Mouse (Mus musculus): ENCODE results near the gene Slc25a12. TPM values are rescaled to one million over a fixed set of nuclear protein-coding genes. Genes with fewer than 3 reads are reported as not detected.

Gene Slc25a12
- polyA plus RNA-seq, 1 experiment from 2014 or later, result 28.3 TPM

DNA sequence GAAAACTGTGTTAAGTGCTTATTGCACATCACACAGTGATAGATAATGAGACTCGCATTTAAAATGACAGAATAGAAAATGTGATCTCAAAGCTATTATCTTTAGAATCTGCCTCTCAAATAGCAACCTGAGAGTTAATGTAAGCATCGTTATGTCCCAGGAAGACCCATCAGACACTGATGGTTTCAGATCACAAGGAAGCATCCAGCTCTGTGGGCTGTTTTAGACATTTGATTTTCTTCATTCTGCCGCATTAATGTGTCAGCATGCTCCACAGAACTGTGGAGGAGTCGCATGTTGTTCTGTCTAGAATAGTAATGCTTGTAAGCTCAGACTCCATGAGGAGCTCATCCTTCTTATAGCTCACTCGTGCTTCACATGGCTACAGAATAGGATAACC, 121.5 kb downstream of the Slc25a12 start:
- no peak overlapping the region for H3K4me2 ChIP-seq (ENCODE audit: low read depth, low read length)
- no peak for ATAC-seq
- no peak overlapping the region for H3K9ac ChIP-seq (ENCODE audit: low read depth, low read length)
- H3K4me1 ChIP-seq (ENCODE audit: control insufficient read depth, insufficient read depth, low read length), result no peaks in the 10 kb centered on the region
- 87% methylated on average over 5 of the region's 5 CpGs for WGBS
- no peak overlapping the region for H3K27ac ChIP-seq (ENCODE audit: low read length)
- H3K4me3 ChIP-seq (ENCODE audit: low read length), result no peak overlapping the region
- H3K27me3 ChIP-seq (replicated peaks; ENCODE audit: control insufficient read depth, insufficient read depth, low read length), result no peaks in the 10 kb centered on the region
- no peaks in the 10 kb centered on the region for H3K9me3 ChIP-seq (ENCODE audit: control insufficient read depth, low read length)
- 0 out of 2 replicates have a peak, but pooled peaks cover 8% of the 10 kb centered on the region for H3K36me3 ChIP-seq (ENCODE audit: control insufficient read depth, insufficient read depth, low read length)

- H3K9me3 ChIP-seq (ENCODE audit: control insufficient read depth, low read length), result no peaks in the 10 kb centered on the region
- no peak overlapping the region for H3K4me2 ChIP-seq (ENCODE audit: low read depth, low read length)
- ATAC-seq, result no peak
- no peak overlapping the region for H3K4me3 ChIP-seq (ENCODE audit: low read length)
- 0 out of 2 replicates have a peak, but pooled peaks cover 3% of the 10 kb centered on the region for H3K36me3 ChIP-seq (ENCODE audit: control insufficient read depth, insufficient read depth, low read length)
- WGBS, result 86% methylated on average over 3 of the region's 3 CpGs
- no peak overlapping the region for H3K9ac ChIP-seq (ENCODE audit: low read depth, low read length)
- no peak overlapping the region for H3K27ac ChIP-seq (ENCODE audit: low read length)
- no peaks in the 10 kb centered on the region for H3K27me3 ChIP-seq (replicated peaks; ENCODE audit: control insufficient read depth, insufficient read depth, low read length)
- H3K4me1 ChIP-seq (ENCODE audit: control insufficient read depth, insufficient read depth, low read length), result no peaks in the 10 kb centered on the region
These were observed 122.1 kb downstream of the Slc25a12 start for GRCm38 (mm10) chr2:71245416-71245815.

GRCm38 (mm10) chr2:71244807-71245206, 122.7 kb downstream of the Slc25a12 start:
- Histone ChIP-seq H3K4me3 (ENCODE audit: low read length) (no peak overlapping the region), H3K27ac (ENCODE audit: low read length) (no peak overlapping the region), H3K4me2 (ENCODE audit: low read depth, low read length) (no peak overlapping the region), H3K4me1 (ENCODE audit: control insufficient read depth, insufficient read depth, low read length) (no peaks in the 10 kb centered on the region), H3K9me3 (ENCODE audit: control insufficient read depth, low read length) (no peaks in the 10 kb centered on the region), H3K9ac (ENCODE audit: low read depth, low read length) (no peak overlapping the region), H3K36me3 (ENCODE audit: control insufficient read depth, insufficient read depth, low read length) (0 out of 2 replicates have a peak, but pooled peaks cover 3% of the 10 kb centered on the region), H3K27me3 (replicated peaks; ENCODE audit: control insufficient read depth, insufficient read depth, low read length) (no peaks in the 10 kb centered on the region)
- 84% methylated on average over 7 of the region's 7 CpGs for WGBS
- no peak for ATAC-seq

DNA sequence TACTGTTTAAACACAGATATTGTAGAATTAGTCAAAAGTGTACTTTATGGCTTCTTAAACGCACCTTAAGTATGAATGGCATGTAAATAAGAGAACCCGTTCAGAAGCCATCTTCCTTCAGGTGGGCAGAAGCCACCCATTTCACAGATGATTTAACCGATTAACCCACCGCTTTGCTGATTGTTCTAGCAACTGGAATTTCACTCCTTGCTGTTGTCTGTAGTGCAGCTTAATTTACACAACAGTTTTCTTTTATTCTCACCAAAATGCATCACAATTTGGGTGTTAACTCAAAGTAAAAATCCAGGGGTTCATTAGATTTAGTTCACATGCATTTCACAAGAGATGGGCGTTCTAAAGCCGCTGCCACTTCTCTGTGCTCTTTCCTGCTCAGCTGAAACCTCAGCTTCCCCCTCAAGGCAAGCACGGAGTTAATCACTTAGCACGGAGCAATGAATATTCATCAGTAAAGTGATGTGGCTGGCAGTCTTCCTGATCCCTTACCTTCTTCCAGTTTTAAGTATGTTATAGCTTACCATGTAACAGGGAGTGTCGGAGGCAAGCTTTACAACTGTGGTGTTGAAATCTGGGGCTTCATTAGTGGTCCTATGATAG, 124.4 kb downstream of the Slc25a12 start:
- H3K9ac ChIP-seq (ENCODE audit: low read depth, low read length), result no peak overlapping the region
- no peak for ATAC-seq
- 0 out of 2 replicates have a peak, but pooled peaks cover 3% of the 10 kb centered on the region for H3K36me3 ChIP-seq (ENCODE audit: control insufficient read depth, insufficient read depth, low read length)
- H3K4me3 ChIP-seq (ENCODE audit: low read length), result no peak overlapping the region
- no peaks in the 10 kb centered on the region for H3K9me3 ChIP-seq (ENCODE audit: control insufficient read depth, low read length)
- H3K27ac ChIP-seq (ENCODE audit: low read length), result no peak overlapping the region
- H3K4me2 ChIP-seq (ENCODE audit: low read depth, low read length), result no peak overlapping the region
- no peaks in the 10 kb centered on the region for H3K27me3 ChIP-seq (replicated peaks; ENCODE audit: control insufficient read depth, insufficient read depth, low read length)
- H3K4me1 ChIP-seq (ENCODE audit: control insufficient read depth, insufficient read depth, low read length), result no peaks in the 10 kb centered on the region
- WGBS, result 73% methylated on average over 9 of the region's 9 CpGs

- ATAC-seq, result no peak
- H3K9ac ChIP-seq (ENCODE audit: low read depth, low read length), result no peak overlapping the region
- H3K27me3 ChIP-seq (replicated peaks; ENCODE audit: control insufficient read depth, insufficient read depth, low read length), result no peaks in the 10 kb centered on the region
- H3K4me1 ChIP-seq (ENCODE audit: control insufficient read depth, insufficient read depth, low read length), result no peaks in the 10 kb centered on the region
- no peak overlapping the region for H3K4me3 ChIP-seq (ENCODE audit: low read length)
- H3K4me2 ChIP-seq (ENCODE audit: low read depth, low read length), result no peak overlapping the region
- peaks cover 6% of the 10 kb centered on the region; the same call in 1 of the 2 replicates for H3K36me3 ChIP-seq (ENCODE audit: control insufficient read depth, insufficient read depth, low read length)
- no peak overlapping the region for H3K27ac ChIP-seq (ENCODE audit: low read length)
- 85% methylated on average over 3 of the region's 3 CpGs for WGBS
- H3K9me3 ChIP-seq (ENCODE audit: control insufficient read depth, low read length), result no peaks in the 10 kb centered on the region
These were observed 125.4 kb downstream of the Slc25a12 start for GRCm38 (mm10) chr2:71242180-71242579.

GRCm38 (mm10) chr2:71241505-71241904, 126.0 kb downstream of the Slc25a12 start:
- H3K9ac ChIP-seq (ENCODE audit: low read depth, low read length), result no peak overlapping the region
- no peak overlapping the region for H3K27ac ChIP-seq (ENCODE audit: low read length)
- peaks cover 6% of the 10 kb centered on the region; the same call in 1 of the 2 replicates for H3K36me3 ChIP-seq (ENCODE audit: control insufficient read depth, insufficient read depth, low read length)
- H3K4me1 ChIP-seq (ENCODE audit: control insufficient read depth, insufficient read depth, low read length), result no peaks in the 10 kb centered on the region
- no peaks in the 10 kb centered on the region for H3K27me3 ChIP-seq (replicated peaks; ENCODE audit: control insufficient read depth, insufficient read depth, low read length)
- WGBS, result 95% methylated on average over 2 of the region's 2 CpGs
- H3K4me3 ChIP-seq (ENCODE audit: low read length), result no peak overlapping the region
- no peak for ATAC-seq
- no peaks in the 10 kb centered on the region for H3K9me3 ChIP-seq (ENCODE audit: control insufficient read depth, low read length)
- H3K4me2 ChIP-seq (ENCODE audit: low read depth, low read length), result no peak overlapping the region

- peaks cover 7% of the 10 kb centered on the region for H3K36me3 ChIP-seq (ENCODE audit: control insufficient read depth, insufficient read depth, low read length)
- no peak overlapping the region for H3K4me2 ChIP-seq (ENCODE audit: low read depth, low read length)
- H3K27me3 ChIP-seq (replicated peaks; ENCODE audit: control insufficient read depth, insufficient read depth, low read length), result no peaks in the 10 kb centered on the region
- H3K9me3 ChIP-seq (ENCODE audit: control insufficient read depth, low read length), result no peaks in the 10 kb centered on the region
- WGBS, result 95% methylated on average over 6 of the region's 6 CpGs
- no peak overlapping the region for H3K4me3 ChIP-seq (ENCODE audit: low read length)
- no peak overlapping the region for H3K27ac ChIP-seq (ENCODE audit: low read length)
- no peak overlapping the region for H3K9ac ChIP-seq (ENCODE audit: low read depth, low read length)
- H3K4me1 ChIP-seq (ENCODE audit: control insufficient read depth, insufficient read depth, low read length), result no peaks in the 10 kb centered on the region
- ATAC-seq, result no peak
These were observed 131.5 kb downstream of the Slc25a12 start for GRCm38 (mm10) chr2:71236009-71236408.

DNA sequence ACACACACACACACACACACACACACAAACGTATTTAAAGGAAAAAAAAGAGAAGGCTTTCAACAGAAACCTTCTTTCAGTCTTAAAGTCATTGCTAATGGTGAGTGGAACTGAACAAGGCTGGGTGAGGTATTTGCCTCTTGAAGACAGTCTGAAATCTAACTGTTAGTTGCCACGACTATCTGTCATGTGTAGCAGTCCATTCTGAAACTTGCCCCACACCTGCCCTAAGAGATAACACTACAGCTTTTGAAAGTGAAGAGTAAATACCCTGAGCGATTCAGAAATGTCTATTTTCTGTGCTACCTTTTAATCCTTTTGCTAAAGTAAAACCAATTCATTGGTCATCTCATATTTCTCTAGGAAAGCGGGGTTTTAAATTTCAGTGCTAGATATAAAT, 132.1 kb downstream of the Slc25a12 start:
- Histone ChIP-seq H3K4me3 (ENCODE audit: low read length) (no peak overlapping the region), H3K9me3 (ENCODE audit: control insufficient read depth, low read length) (no peaks in the 10 kb centered on the region), H3K9ac (ENCODE audit: low read depth, low read length) (no peak overlapping the region), H3K27ac (ENCODE audit: low read length) (no peak overlapping the region), H3K4me1 (ENCODE audit: control insufficient read depth, insufficient read depth, low read length) (no peaks in the 10 kb centered on the region), H3K27me3 (replicated peaks; ENCODE audit: control insufficient read depth, insufficient read depth, low read length) (no peaks in the 10 kb centered on the region), H3K4me2 (ENCODE audit: low read depth, low read length) (no peak overlapping the region), H3K36me3 (ENCODE audit: control insufficient read depth, insufficient read depth, low read length) (peaks cover 7% of the 10 kb centered on the region)
- ATAC-seq, result no peak
- WGBS, result 85% methylated on average over 4 of the region's 4 CpGs

DNA sequence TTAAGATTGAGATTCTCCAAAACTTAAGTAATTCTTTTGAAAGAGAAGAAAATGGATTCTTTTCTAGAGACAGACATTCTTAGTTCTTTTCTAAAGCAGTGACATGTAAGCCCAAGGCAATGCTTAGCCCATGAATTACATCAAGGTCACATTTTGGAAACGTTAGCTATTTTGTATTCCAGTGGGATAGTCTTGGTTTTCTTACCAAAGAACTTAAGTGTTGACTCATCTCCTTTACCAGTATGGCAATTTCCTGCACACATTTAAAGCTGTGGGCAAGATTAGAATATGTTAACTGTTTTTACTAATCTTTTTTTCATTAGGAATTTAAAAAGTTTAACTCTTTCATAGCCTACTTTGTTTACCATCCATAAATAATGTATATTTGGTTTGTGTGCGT, 134.6 kb downstream of the Slc25a12 start:
- no peaks in the 10 kb centered on the region for H3K27me3 ChIP-seq (replicated peaks; ENCODE audit: control insufficient read depth, insufficient read depth, low read length)
- no peak overlapping the region for H3K27ac ChIP-seq (ENCODE audit: low read length)
- no peak overlapping the region for H3K4me3 ChIP-seq (ENCODE audit: low read length)
- H3K9me3 ChIP-seq (ENCODE audit: control insufficient read depth, low read length), result no peaks in the 10 kb centered on the region
- 83% methylated on average over 2 of the region's 2 CpGs for WGBS
- H3K4me2 ChIP-seq (ENCODE audit: low read depth, low read length), result no peak overlapping the region
- H3K36me3 ChIP-seq (ENCODE audit: control insufficient read depth, insufficient read depth, low read length), result peaks cover 7% of the 10 kb centered on the region
- ATAC-seq, result no peak
- H3K9ac ChIP-seq (ENCODE audit: low read depth, low read length), result no peak overlapping the region
- no peaks in the 10 kb centered on the region for H3K4me1 ChIP-seq (ENCODE audit: control insufficient read depth, insufficient read depth, low read length)

DNA sequence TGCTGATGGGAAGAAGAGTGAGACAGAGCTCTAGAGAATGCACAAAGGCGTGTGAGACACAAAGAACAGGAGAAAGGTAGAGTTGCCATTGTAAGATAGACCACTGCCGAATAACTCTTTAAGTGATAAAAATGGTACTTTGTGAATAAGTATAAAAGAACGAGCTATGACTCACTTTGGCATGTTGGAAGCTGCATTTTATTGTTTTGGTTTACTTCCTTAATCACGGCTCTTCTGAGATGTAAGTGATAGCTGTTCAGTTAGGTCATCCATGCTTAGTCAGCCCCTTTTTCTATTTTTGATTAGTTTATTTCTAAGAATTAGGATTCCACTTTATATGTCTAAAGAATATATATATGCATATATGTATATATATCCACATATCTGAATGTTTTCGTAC, 135.6 kb downstream of the Slc25a12 start:
- peaks cover 4% of the 10 kb centered on the region for H3K36me3 ChIP-seq (ENCODE audit: control insufficient read depth, insufficient read depth, low read length)
- WGBS, result 80% methylated on average over 5 of the region's 5 CpGs
- no peak for ATAC-seq

More for the DNA sequence above, 135.6 kb downstream of the Slc25a12 start:
- Histone ChIP-seq H3K27me3 (replicated peaks; ENCODE audit: control insufficient read depth, insufficient read depth, low read length) (no peaks in the 10 kb centered on the region), H3K9ac (ENCODE audit: low read depth, low read length) (no peak overlapping the region), H3K27ac (ENCODE audit: low read length) (no peak overlapping the region), H3K9me3 (ENCODE audit: control insufficient read depth, low read length) (no peaks in the 10 kb centered on the region), H3K4me1 (ENCODE audit: control insufficient read depth, insufficient read depth, low read length) (no peaks in the 10 kb centered on the region), H3K4me2 (ENCODE audit: low read depth, low read length) (no peak overlapping the region), H3K4me3 (ENCODE audit: low read length) (no peak overlapping the region)
